21 mouse cellular contexts compared by ENCODE assay signal in genomic region chr11:104362704-104363103, GRCm38 (mm10).
DNase-seq lines count a peak whose midpoint lies in the region; TF ChIP-seq lines count a peak whose summit lies in the region.
"Had no signal": no experiment of that assay in that cellular context is flagged by ENCODE, and none has a peak within 500 bp of the region (broad histone marks: within the 10 kb centered on the region; RNA-seq: fewer than 3 reads in every experiment).

No protein-coding gene starts in this region.

- H3K27ac ChIP-seq in ES-Bruce4 (ENCODE audit: insufficient read depth, low read length) (peak overlapping the region; percentile 36; the same call in 1 of the 2 replicates), MEL (ENCODE audit: control insufficient read depth, low read depth, low read length) (no peak overlapping the region)
- peak overlapping the region; percentile 69 for H3K27ac ChIP-seq in bone marrow macrophage, adult 2 months (ENCODE audit: insufficient read depth, low read depth, low read length)
- H3K27ac ChIP-seq: embryonic facial prominence, embryonic 10.5 days; embryonic facial prominence, embryonic 12.5 days; forebrain, embryonic 13.5 days; forebrain, embryonic 15.5 days had no signal

- H3K9me3 ChIP-seq in ES-Bruce4 (replicated peaks; ENCODE audit: control insufficient read depth, insufficient read depth, low read length, poor library complexity, severe bottlenecking) (no peaks in the 10 kb centered on the region), MEL (replicated peaks; ENCODE audit: insufficient read depth, low read length) (no peaks in the 10 kb centered on the region)
- H3K9me3 ChIP-seq: embryonic facial prominence, embryonic 10.5 days; embryonic facial prominence, embryonic 12.5 days; forebrain, embryonic 13.5 days; forebrain, embryonic 15.5 days had no signal

- no peak for DNase-seq in MEL (ENCODE audit: low read depth, low spot score)
- no peak for DNase-seq in frontal cortex, adult 2 months (ENCODE audit: extremely low spot score in 1 of 2, low spot score in 1 of 2)
- DNase-seq in embryo, embryonic 11 days = no peak
- no peak for DNase-seq in layer of hippocampus, adult 11-12 months (ENCODE audit: low spot score)
- DNase-seq in spleen, postnatal 36 days (ENCODE audit: low spot score in 2 of 2) = no peak
- DNase-seq: adrenal gland, adult 8-10 months; adrenal gland, postnatal 14 days; adrenal gland, postnatal 36 days; cerebellum, adult 11 months; cerebellum, adult 18-20 months; cerebellum, adult 8-10 months; cerebellum, adult 9-11 months; cerebellum, postnatal 14 days; cerebellum, postnatal 36 days; forebrain, postnatal 0 days had no signal

- peaks cover 9% of the 10 kb centered on the region; the same call in 1 of the 2 replicates for H3K79me2 ChIP-seq in MEL (ENCODE audit: control insufficient read depth, insufficient read depth, low read length, poor library complexity)

- no peak for TF ChIP-seq RAD21 in MEL (IDR thresholded peaks at IDR 0.05; ENCODE audit: low read depth, low read length)

- peaks cover 5% of the 10 kb centered on the region for H3K4me1 ChIP-seq in ES-Bruce4 (ENCODE audit: control insufficient read depth, insufficient read depth, low read length)
- peaks cover 19 to 35% of the 10 kb centered on the region in 2 experiments for H3K4me1 ChIP-seq in MEL (ENCODE audit: control insufficient read depth in 1 of 2, insufficient read depth in 2 of 2, low read length in 2 of 2)
- H3K4me1 ChIP-seq in bone marrow macrophage, adult 2 months (ENCODE audit: control insufficient read depth, insufficient read depth, low read length) = peaks cover 41% of the 10 kb centered on the region
- H3K4me1 ChIP-seq: embryonic facial prominence, embryonic 10.5 days; embryonic facial prominence, embryonic 12.5 days; forebrain, embryonic 13.5 days; forebrain, embryonic 15.5 days had no signal

- no peak for TF ChIP-seq POLR2A in ES-Bruce4 (IDR thresholded peaks at IDR 0.05; ENCODE audit: insufficient read depth, low read length)
- TF ChIP-seq POLR2A in MEL (IDR thresholded peaks at IDR 0.05; ENCODE audit: control insufficient read depth in 1 of 2, insufficient read depth in 1 of 2, low read depth in 1 of 2, low read length in 2 of 2, poor library complexity in 1 of 2) = no peak
- no peak for TF ChIP-seq POLR2A in bone marrow macrophage, adult 2 months (IDR thresholded peaks at IDR 0.05; ENCODE audit: borderline replicate concordance, low read depth, low read length)

- TF ChIP-seq CTCF in ES-Bruce4 (IDR thresholded peaks at IDR 0.05; ENCODE audit: low read depth, low read length) (no peak), MEL (IDR thresholded peaks at IDR 0.05 in 2 of 3, conservative IDR thresholded peaks at IDR 0.05 in 1 of 3; ENCODE audit: control insufficient read depth in 1 of 3, insufficient read depth in 1 of 3, low read depth in 2 of 3, low read length in 3 of 3, poor library complexity in 1 of 3, severe bottlenecking in 1 of 3) (no peak)
- TF ChIP-seq CTCF in bone marrow macrophage, adult 2 months (IDR thresholded peaks at IDR 0.05; ENCODE audit: low read depth, low read length) = no peak

- TF ChIP-seq EP300 in ES-Bruce4 (IDR thresholded peaks at IDR 0.05; ENCODE audit: insufficient read depth, low read depth, low read length) = no peak
- TF ChIP-seq EP300 in MEL (IDR thresholded peaks at IDR 0.05; ENCODE audit: low read depth in 1 of 2, low read length in 2 of 2) = no peak

- H3K4me3 ChIP-seq in ES-Bruce4 (ENCODE audit: low read depth, low read length) (no peak overlapping the region), MEL (ENCODE audit: control insufficient read depth in 1 of 2, insufficient read depth in 1 of 2, low read depth in 2 of 2, low read length in 2 of 2) (no peak overlapping the region)
- H3K4me3 ChIP-seq in bone marrow macrophage, adult 2 months (ENCODE audit: insufficient read depth, low read length) = no peak overlapping the region
- H3K4me3 ChIP-seq: embryonic facial prominence, embryonic 10.5 days; embryonic facial prominence, embryonic 12.5 days; forebrain, embryonic 13.5 days; forebrain, embryonic 15.5 days had no signal

- H3K27me3 ChIP-seq in ES-Bruce4 (ENCODE audit: control insufficient read depth, insufficient read depth, low read length, poor library complexity, severe bottlenecking) (no peaks in the 10 kb centered on the region), MEL (ENCODE audit: control insufficient read depth in 1 of 2, insufficient read depth in 2 of 2, low read length in 2 of 2) (no peaks in the 10 kb centered on the region)
- H3K27me3 ChIP-seq: embryonic facial prominence, embryonic 12.5 days; forebrain, embryonic 13.5 days; forebrain, embryonic 15.5 days had no signal

- peaks cover 22% of the 10 kb centered on the region for H3K36me3 ChIP-seq in ES-Bruce4 (ENCODE audit: control insufficient read depth, insufficient read depth, low read length, poor library complexity, severe bottlenecking)
- peaks cover 24 to 43% of the 10 kb centered on the region in 2 experiments for H3K36me3 ChIP-seq in MEL (ENCODE audit: control insufficient read depth in 1 of 2, insufficient read depth in 2 of 2, low read length in 2 of 2)

- H3K9ac ChIP-seq in ES-Bruce4 (ENCODE audit: low read depth, poor library complexity, severe bottlenecking) (no peak overlapping the region), MEL (ENCODE audit: control insufficient read depth, low read depth, low read length, poor library complexity, severe bottlenecking) (no peak overlapping the region)
- H3K9ac ChIP-seq: embryonic facial prominence, embryonic 12.5 days; forebrain, embryonic 13.5 days; forebrain, embryonic 15.5 days; forebrain, postnatal 0 days had no signal

TF ChIP-seq in MEL, 35 proteins besides CTCF, POLR2A, EP300 and RAD21:
- TF ChIP-seq RCOR1 (IDR thresholded peaks at IDR 0.05; ENCODE audit: low read depth, low read length) (no peak), TCF12 (IDR thresholded peaks at IDR 0.05; ENCODE audit: low read depth, low read length) (no peak), KAT2A (conservative IDR thresholded peaks at IDR 0.05; ENCODE audit: low read depth, low read length) (no peak), ZMIZ1 (IDR thresholded peaks at IDR 0.05; ENCODE audit: low read depth, low read length) (no peak), MAZ (IDR thresholded peaks at IDR 0.05; ENCODE audit: low read depth, low read length) (peak; percentile 53; the same call in 1 of the 2 replicates), ELF1 (IDR thresholded peaks at IDR 0.05; ENCODE audit: low read depth, low read length) (no peak), JUND (IDR thresholded peaks at IDR 0.05; ENCODE audit: low read depth, low read length) (no peak), MYB (IDR thresholded peaks at IDR 0.05; ENCODE audit: low read depth, low read length) (no peak), ZNF384 (IDR thresholded peaks at IDR 0.05; ENCODE audit: low read depth, low read length) (peak; percentile 93)
